Mouse (Mus musculus) G1E (cell line): Measurements from ENCODE around the gene Abhd4.

Experiments used
- CTCF ChIP-seq: IDR thresholded peaks from 2 replicates; pipeline ENCODE4 v1.5.1; 2012; ENCODE audit warnings: low read depth, low read length, inconsistent platforms, mixed read lengths
- GATA1 ChIP-seq: IDR thresholded peaks from 2 replicates; pipeline ENCODE4 v1.6.1; 2012; ENCODE audit warnings: borderline replicate concordance, low read length, inconsistent platforms, mixed read lengths
- GATA2 ChIP-seq: IDR thresholded peaks from 2 replicates; pipeline ENCODE4 v1.6.1; 2012; ENCODE audit warnings: low read depth, low read length, inconsistent platforms, borderline replicate concordance
- POLR2AphosphoS5 ChIP-seq: IDR thresholded peaks from 2 replicates; pipeline ENCODE4 v1.6.1; 2012; ENCODE audit warnings: low read depth, low read length, inconsistent platforms; ENCODE audit not compliant: insufficient replicate concordance
- TAL1 ChIP-seq: conservative IDR thresholded peaks from 2 replicates; pipeline ENCODE4 v1.6.1; 2012; ENCODE audit warnings: low read depth, low read length, inconsistent platforms, mixed read lengths

- TF ChIP-seq GATA1 (no peak), POLR2AphosphoS5 (no peak), CTCF (no peak), TAL1 (no peak), GATA2 (no peak)
These were observed 9.1 kb downstream of the Abhd4 start for GRCm38 (mm10) chr14:54263099-54263498.
